Mouse (Mus musculus) lung, embryonic 15.5 days (tissue): ENCODE results near the gene Spata5. TPM values are rescaled to one million over a fixed set of nuclear protein-coding genes. Genes with fewer than 3 reads are reported as not detected.

ENCODE experiments used
- ATAC-seq: fragments of 200-750 bp; cut with Nextera tagmentation; 2 replicates; pipeline ENCODE4 v1.8.0; 2017; ENCODE audit warnings: moderate number of reproducible peaks, borderline replicate concordance; ENCODE audit not compliant: low FRiP score, low TSS enrichment; ENCODE audit errors: extremely low read depth
- H3K27ac ChIP-seq: fragments of 300-500 bp; sonication (generic); 2 replicates; pipeline ENCODE4 v1.5.1; 2015; ENCODE audit warnings: moderate library complexity, mild to moderate bottlenecking, inconsistent platforms
- H3K27me3 ChIP-seq: fragments of 300-500 bp; sonication (generic); 2 replicates; pipeline ENCODE4 v1.6.1; 2015; ENCODE audit warnings: inconsistent platforms
- H3K36me3 ChIP-seq: fragments of 300-500 bp; sonication (generic); 2 replicates; pipeline ENCODE4 v1.6.1; 2015; ENCODE audit warnings: inconsistent platforms
- H3K4me1 ChIP-seq: fragments of 300-500 bp; sonication (generic); 2 replicates; pipeline ENCODE4 v1.6.1; 2015; ENCODE audit warnings: inconsistent platforms
- H3K4me2 ChIP-seq: fragments of 300-500 bp; sonication (generic); 2 replicates; pipeline ENCODE4 v1.6.1; 2015; ENCODE audit warnings: inconsistent platforms, mild to moderate bottlenecking, moderate library complexity
- H3K4me3 ChIP-seq: fragments of 300-500 bp; sonication (generic); 2 replicates; pipeline ENCODE4 v1.5.1; 2015; ENCODE audit warnings: mild to moderate bottlenecking, inconsistent platforms
- H3K9ac ChIP-seq: fragments of 300-500 bp; sonication (generic); 2 replicates; pipeline ENCODE4 v1.6.1; 2015; ENCODE audit warnings: inconsistent platforms
- H3K9me3 ChIP-seq: fragments of 300-500 bp; sonication (generic); 2 replicates; pipeline ENCODE4 v1.6.1; 2016; ENCODE audit warnings: inconsistent platforms
- WGBS: fragments of 180-500 bp; shearing (Covaris S2); methylation state at CpG from one replicate; pipeline ENCODE4 v1.1.7; 2015; 5-methylcytosine and 5-hydroxymethylcytosine counted together
- polyA plus RNA-seq: library from polyadenylated mRNA; unstranded; fragments of >200 nt; fragmentation: Nextera tagmentation; extraction: Ambion mirVana; gene quantifications from 2 replicates; pipeline ENCODE4 v1.2.1, GENCODE M21; 2015

Spata5 gene
- polyA plus RNA-seq, 1 experiment from 2014 or later = 31.5 TPM

- WGBS = 49% methylated on average over 10 of the region's 10 CpGs
- Histone ChIP-seq H3K27me3 (no peaks in the 10 kb centered on the region), H3K4me1 (no peaks in the 10 kb centered on the region), H3K36me3 (no peaks in the 10 kb centered on the region), H3K27ac (no peak overlapping the region), H3K4me2 (no peak overlapping the region), H3K9ac (no peak overlapping the region), H3K9me3 (no peaks in the 10 kb centered on the region), H3K4me3 (no peak overlapping the region)
- peak; percentile 46; the same call in 1 of the 2 replicates for ATAC-seq
Measured at GRCm38 (mm10) chr3:37613722-37614121, 194.0 kb downstream of the Spata5 start.

DNA sequence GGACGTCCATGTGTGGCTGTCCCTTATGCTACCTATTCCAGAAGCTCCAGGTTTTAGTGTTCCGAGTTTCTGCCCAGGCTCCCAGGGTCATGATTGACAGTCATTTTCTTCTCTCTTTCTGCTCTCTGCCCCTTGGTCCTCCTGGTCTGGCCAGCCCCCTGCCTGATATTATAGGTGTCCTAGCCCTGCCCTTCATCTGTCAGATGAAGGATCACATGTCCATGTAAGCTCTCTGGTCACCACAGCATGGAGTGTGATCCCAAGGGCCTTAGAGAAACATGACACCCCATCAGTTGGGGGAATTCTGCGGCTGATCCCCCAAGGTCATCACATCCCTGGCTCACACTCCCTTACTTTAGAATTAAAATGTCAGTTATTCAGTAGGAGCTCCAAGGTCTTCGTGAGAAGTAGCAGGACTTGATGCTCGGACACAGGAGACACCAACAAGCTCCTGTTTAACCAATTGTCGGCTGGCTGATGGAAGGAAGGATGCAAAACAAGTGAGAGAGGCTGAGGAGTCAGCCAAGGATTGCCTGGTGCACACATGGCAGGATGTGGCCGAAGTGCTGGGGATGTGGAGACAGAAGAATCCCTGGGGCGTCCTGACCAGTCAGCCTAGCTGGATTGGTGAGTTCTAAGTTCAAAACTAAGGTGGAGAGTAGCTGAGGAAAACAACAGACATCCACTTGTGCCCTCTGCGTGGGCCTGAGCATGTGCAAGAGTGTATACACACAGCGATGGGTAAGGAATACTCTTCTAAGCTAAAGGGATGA lies 195.4 kb downstream of the Spata5 start:
- Histone ChIP-seq H3K36me3 (no peaks in the 10 kb centered on the region), H3K4me1 (no peaks in the 10 kb centered on the region), H3K9me3 (no peaks in the 10 kb centered on the region), H3K9ac (no peak overlapping the region), H3K4me3 (no peak overlapping the region), H3K4me2 (no peak overlapping the region), H3K27me3 (no peaks in the 10 kb centered on the region), H3K27ac (no peak overlapping the region)
- WGBS = 73% methylated on average over 10 of the region's 10 CpGs
- ATAC-seq = no peak

- WGBS = 71% methylated on average over 21 of the region's 21 CpGs
- Histone ChIP-seq H3K9me3 (no peaks in the 10 kb centered on the region), H3K4me1 (no peaks in the 10 kb centered on the region), H3K27ac (no peak overlapping the region), H3K9ac (no peak overlapping the region), H3K27me3 (no peaks in the 10 kb centered on the region), H3K4me2 (no peak overlapping the region), H3K36me3 (no peaks in the 10 kb centered on the region), H3K4me3 (no peak overlapping the region)
- ATAC-seq = no peak
Measured at GRCm38 (mm10) chr3:37616586-37617547, 197.2 kb downstream of the Spata5 start.

Other genes starting within 250 kb of the Spata5 start
- gene Il21, start 187.3 kb upstream of the Spata5 start, polyA plus RNA-seq = not detected in 2 replicates
- 7.7 and 8.1 TPM in 2 replicates for gene Bbs12, start 107.3 kb upstream of the Spata5 start, polyA plus RNA-seq
- gene Cetn4, start 107.2 kb upstream of the Spata5 start, polyA plus RNA-seq = 4.9 and 5.7 TPM in 2 replicates
- gene Fgf2, start 71.5 kb upstream of the Spata5 start, polyA plus RNA-seq = 2.2 and 2.3 TPM in 2 replicates
- gene Nudt6, start 315 bp downstream of the Spata5 start, polyA plus RNA-seq = 5.5 and 5.9 TPM in 2 replicates
- gene Spry1, start 220.1 kb downstream of the Spata5 start, polyA plus RNA-seq = 15.8 and 16.7 TPM in 2 replicates